Mouse (Mus musculus) granulocyte monocyte progenitor cell, adult 5-6 weeks (primary cell): ENCODE data around the gene 1700003E16Rik. TPM values are rescaled to one million over a fixed set of nuclear protein-coding genes. Genes with fewer than 3 reads are reported as not detected.

Source experiments
- ATAC-seq: replicated peaks from 2 replicates; pipeline ENCODE4 v1.8.0; 2016; ENCODE audit warnings: mild to moderate bottlenecking, moderate TSS enrichment, inconsistent platforms; ENCODE audit not compliant: poor library complexity, severe bottlenecking
- total RNA-seq, 2 experiments: library from RNA; stranded (forward) in 1 of 2; stranded (reverse) in 1 of 2; fragments of 200-712, 200-1000 nt in 1 of 2; fragments of >200 nt in 1 of 2; fragmentation: Nextera tagmentation in 1 of 2; gene quantifications; 2 replicates each; pipeline ENCODE4 v1.2.3; 2014 to 2017

Gene 1700003E16Rik
- 0.51 TPM in 1 of 2 replicates, not detected in the other for total RNA-seq (2014; fragmentation: Nextera tagmentation)
- total RNA-seq (2017): not detected in 2 replicates

DNA sequence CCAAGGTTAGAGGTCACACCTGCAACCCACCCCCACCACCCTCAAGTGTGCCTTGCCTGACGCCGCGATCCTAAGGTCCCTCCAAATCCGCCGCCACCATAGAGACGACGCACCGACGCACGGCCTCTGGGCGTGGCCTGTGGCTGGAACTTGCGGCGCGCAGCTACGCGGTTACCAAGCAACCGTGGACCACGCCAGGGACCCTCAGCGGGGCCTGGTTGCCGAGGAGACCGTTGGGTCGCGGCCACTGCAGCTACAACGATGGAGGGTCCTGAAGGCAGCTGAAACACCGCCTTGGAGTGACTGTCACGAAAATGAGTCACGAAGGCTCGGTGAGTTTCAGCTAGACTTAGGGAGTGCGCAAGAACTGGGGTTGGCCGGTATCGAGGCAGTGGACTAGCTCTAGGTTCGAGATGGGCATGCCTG lies at the start of gene 1700003E16Rik, which contains the start of gene Wdr54:
1700003E16Rik (plus strand) TSS at position 146 of the 426 bp plus-strand sequence.
Wdr54 (minus strand) TSS at position 139 of the 426 bp plus-strand sequence.
- ATAC-seq: peak; percentile 85

DNA sequence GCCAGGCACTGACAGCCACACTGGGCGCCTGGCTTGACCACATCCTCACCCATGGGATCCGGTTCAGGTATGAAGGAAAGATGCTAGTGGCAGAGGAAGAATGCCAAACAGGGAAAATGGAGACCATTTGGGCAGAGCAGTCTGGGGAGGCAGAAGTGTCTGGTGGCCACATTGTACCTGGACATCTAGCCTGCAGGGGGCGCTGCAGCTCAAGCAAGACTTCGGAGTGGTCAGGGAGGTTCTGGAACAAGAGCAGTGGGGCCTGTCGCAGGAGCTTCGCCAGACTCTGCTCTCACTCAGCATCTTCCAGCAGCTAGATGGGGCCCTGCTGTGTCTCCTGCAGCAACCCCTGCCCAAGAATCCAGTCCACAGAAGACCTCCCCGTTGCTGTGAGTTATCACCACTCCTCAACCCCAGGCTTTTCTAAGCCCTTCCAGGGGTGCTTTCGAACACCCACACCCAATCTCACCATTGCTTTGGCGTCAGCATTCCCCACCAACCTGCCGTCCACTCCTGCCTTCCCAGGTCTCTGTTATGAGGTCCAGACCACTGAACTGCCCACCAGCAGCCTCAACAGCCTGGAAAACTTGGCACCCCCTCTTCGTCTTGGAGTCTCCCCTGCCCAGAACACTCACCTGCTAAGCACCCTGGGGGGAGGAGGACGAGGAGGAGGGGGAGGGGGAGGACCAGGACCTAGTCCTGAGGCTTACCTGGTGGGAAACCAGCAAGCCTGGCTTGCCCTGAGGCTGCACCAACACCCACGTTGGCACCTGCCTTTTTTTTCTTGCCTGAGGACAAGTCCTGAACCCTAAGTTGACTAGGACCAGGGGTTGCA lies 48.4 kb upstream of the 1700003E16Rik start:
- peak; percentile 82 for ATAC-seq

DNA sequence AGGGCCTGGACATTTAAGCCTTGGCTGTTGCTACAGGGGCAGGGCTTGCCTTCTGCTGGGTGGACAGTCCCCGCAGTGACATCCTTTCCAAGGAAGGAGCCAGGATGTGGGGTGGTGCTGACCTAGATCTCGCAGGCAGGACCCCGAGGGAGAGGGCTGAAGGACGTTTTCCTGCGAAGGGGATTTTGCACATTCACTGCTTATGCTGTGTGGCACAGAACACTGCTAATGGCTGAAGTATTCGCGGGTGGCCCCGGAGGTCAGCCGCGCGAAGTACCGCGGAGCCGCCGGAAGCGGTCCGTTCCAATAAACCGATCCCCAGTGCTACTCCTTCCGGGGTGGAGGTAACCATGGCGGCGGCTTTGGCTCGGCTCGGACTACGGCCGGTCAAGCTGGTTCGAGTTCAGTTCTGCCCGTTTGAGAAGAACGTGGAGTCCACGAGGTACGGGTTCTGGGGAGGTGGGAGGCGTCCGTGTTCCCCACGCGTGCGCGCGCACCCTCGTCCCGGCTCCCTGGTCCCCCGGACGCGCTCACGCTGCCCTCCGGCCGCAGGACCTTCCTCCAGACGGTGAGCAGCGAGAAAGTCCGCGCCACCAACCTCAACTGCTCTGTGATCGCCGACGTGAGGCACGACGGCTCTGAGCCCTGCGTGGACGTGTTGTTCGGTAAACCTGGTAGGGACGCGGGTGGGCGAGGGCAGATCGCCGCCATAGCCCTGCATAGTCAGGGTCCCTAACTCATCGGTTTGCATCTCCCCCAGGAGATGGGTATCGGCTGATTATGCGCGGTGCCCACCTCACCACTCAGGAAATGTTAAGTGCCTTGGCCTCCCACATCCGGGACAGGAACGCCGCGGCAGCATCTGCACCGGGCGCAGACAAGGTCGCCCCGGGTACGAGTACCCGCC lies 47.2 kb upstream of the 1700003E16Rik start, which contains the start of gene Mrpl53:
Mrpl53 (plus strand) TSS at position 279 of the 907 bp plus-strand sequence.
- peak; percentile 81 for ATAC-seq

DNA sequence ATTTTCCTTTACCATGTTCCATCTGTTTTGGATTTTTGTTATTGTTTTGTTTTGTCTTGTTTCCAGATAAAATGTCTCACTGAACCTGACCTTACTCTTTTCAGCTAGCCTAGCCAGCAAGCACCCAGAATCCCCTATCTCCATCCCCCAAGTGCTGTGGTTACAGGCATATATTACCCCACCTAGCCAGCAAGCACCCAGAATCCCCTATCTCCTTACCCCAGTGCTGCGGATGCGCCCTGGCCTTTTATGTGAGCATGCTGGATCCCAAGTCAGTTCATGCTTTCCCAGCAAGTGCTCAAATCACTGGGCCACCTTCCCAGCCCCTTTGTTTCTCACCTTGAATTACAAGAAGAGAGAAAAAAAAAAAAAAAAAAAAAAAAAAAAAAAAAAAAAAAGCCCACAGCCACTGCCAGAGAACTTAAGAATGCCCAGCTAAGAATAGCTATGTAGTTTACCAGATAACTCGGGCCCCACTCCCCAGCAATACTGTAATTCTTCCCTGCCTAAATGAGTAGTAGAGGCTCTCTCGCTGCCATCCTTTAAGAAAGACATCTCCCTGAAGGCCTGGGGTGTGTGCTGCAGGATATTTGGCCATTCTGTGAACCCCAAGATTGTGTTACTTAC lies 44.6 kb upstream of the 1700003E16Rik start:
- ATAC-seq: no peak

DNA sequence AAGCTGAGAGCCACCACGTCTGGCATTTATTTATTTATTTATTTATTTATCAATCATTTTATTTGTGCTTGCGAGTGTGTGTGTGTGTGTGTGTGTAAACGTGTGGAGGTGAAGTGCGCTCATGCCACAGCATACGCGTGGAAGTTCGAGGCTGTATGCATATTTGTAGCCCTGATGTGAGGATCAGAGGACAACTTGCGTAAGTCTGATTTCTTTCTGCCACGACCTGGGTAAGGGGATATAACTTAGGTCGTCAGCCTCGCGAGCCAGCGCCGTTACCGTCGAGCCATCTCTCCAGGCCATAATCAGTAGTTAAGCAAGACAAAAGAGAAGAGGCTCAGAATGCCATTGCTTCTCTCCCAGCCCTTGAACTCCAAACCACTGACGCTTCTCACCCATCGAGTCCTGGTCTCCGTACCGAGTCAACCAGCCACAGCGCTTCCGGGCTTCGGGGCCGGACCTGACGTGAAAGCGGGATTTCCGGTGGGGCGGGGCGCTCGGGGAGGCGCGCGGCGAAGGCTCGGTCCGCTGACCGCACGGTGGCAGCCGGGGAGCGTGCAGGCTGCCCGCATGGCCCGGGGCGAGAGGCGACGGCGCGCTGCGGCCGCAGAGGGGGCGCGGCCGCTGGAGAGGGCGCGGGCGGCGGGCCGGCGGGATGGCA lies 41.1 kb upstream of the 1700003E16Rik start, which contains the start of gene Mogs:
Mogs (plus strand) TSS at position 486 of the 661 bp plus-strand sequence.
- peak; percentile 91 for ATAC-seq

DNA sequence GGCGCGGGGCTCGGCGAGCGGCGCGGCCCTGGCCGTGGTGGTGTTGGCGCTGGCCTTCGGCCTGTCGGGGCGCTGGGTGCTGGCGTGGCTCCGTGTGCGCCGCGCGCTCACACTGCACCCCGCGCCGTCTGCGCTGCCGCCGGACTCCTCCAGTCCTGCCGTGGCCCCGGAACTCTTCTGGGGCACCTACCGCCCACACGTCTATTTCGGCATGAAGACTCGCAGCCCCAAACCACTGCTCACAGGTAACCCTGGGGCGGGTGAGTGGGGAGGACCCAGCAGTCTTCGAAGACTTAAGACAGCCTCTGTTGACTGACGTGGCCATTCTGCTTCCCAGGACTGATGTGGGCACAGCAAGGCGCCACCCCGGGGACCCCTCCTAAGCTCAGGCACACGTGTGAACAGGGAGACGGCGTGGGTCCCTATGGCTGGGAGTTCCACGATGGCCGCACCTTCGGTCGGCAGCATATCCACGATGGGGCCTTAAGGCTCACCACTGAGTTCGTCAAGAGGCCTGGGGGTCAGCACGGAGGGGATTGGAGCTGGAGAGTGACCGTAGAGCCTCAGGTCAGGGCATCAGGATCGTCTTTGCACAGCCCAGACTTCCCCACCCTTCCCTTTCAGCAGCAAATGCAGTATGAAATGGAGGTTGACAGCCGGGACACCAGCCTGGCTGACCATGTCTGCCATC lies 40.4 kb upstream of the 1700003E16Rik start:
- peak; percentile 5; the same call in 1 of the 2 replicates for ATAC-seq

DNA sequence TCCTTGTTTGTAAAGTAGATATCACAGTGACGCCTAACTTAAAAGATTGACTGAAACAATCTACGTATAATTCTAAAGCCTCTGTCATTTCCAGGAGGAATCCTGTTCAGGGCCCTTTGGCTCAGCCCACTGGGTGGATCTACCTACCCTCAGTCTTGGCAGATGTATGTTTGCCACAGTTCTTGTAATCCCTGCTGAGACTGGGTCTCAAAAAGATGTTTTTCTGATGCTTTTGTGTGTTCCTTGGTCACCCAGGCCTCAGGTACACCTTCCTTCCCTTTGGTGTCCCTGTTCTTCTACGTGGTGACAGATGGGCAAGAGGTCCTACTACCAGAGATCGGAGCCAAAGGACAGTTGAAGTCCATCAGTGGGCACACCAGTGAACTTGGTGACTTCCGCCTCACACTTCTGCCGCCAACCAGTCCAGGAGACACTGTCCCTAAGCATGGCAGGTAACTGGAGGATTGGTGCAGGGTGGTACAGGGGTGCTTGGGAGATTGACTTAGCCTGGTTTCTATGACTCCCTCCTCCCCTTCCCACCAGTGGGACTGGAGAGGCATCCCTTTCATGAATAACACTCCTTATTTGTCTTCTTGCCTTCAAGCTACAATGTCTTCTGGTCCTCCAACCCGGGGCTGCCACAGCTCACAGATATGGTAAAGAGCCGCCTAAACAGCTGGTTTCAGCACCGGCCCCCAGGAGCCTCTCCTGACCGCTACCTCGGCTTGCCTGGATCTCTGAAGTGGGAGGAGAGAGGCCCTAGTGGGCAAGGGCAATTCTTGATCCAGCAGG lies 39.6 kb upstream of the 1700003E16Rik start:
- ATAC-seq: no peak

DNA sequence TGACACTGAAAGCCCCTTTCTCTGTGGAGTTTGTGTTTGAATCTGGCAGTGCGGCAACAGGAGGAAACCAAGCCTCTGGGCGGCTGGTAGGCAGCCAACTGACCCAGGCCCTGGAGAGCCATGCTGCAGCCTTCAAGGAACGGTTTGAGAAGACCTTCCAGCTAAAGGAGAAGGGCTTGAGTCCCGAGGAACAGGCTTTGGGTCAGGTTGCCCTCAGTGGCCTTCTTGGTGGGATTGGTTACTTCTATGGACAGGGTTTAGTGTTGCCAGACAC lies 39.1 kb upstream of the 1700003E16Rik start:
- no peak for ATAC-seq

DNA sequence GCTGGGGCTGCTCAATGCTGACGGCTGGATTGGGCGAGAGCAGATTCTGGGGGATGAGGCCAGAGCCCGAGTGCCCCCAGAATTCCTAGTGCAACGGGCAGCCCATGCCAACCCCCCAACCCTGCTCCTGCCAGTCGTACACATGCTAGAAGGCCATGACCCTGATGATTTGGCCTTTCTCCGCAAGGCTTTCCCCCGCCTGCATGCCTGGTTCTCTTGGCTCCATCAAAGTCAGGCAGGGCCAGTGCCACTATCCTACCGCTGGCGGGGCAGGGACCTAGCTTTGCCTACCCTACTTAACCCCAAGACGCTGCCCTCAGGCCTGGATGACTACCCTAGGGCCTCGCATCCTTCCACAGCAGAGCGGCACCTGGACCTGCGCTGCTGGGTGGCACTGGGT lies 38.6 kb upstream of the 1700003E16Rik start:
- no peak for ATAC-seq

DNA sequence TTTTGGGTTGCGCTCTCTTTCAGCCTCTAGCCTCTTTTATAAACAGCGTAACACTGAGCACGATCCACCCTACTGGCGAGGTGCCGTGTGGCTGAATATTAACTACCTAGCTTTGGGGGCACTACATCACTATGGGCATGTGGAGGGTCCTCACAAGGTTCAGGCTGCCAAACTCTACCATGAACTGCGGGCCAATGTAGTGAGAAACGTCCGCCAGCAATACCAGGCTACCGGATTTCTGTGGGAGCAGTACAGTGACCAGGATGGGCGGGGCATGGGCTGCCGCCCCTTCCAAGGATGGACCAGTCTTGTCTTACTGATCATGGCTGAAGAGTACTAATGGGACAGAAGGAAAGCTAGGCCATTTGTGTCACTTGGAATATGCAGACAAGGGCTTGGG lies 37.8 kb upstream of the 1700003E16Rik start:
- ATAC-seq: no peak

DNA sequence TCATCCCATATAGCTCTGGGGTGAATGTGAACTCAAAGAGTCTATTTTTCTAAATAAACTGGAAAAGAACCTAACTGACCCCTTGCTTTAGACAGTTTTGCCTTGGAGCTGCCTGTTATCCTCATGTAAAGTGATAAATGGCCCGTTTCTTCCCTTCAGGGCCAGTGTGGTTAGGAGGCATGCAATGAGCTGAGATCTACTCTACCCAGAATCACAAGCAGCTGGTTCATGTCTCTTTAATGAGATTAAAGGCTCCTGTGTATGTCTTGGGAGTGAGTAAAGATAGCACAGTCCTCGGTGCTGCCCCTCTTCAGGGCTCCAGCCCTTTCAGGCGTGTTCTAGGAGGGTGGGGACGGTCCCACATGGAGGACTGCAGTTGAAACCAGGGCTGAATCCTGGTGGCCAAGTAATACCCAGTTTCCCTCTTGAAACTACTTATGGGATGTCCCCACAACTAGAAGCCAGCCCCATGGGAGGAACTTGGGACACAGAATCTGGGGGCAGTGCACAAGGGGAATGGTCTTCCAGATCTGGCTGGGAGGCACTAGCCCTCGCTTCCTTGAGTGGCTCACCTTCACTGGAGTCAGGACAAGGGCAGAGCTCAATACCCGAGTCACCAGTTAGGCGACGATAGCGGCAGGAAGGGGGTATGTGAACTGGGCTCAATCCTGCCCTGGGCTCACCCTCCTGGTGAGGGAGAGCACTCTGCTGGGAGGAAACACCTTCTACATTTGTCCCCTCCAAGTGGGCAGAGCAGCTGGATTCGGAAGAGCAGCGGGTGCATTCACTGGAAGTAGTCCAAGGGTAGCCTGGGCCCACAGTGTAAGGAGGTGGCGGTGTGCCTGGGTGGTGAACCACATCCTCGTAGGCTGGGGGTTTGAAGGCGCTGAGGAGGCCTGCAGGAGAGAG lies 37.1 kb upstream of the 1700003E16Rik start:
- ATAC-seq: no peak

DNA sequence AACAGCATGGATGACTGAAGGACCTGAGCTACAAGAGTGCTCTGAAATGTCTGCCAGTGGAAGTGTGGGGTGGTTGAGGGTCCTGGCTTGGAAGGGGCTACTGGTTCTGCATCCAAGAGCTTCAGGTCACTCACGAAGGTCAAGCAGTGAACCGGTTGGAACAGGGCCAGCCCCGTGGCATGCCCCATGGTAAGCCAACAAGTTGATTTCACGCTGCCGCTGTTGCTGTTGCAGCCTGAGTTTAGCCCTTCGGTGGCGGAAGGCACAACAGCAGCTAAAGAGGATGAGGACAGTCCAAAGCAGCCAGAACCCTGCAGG lies 36.5 kb upstream of the 1700003E16Rik start:
- no peak for ATAC-seq

DNA sequence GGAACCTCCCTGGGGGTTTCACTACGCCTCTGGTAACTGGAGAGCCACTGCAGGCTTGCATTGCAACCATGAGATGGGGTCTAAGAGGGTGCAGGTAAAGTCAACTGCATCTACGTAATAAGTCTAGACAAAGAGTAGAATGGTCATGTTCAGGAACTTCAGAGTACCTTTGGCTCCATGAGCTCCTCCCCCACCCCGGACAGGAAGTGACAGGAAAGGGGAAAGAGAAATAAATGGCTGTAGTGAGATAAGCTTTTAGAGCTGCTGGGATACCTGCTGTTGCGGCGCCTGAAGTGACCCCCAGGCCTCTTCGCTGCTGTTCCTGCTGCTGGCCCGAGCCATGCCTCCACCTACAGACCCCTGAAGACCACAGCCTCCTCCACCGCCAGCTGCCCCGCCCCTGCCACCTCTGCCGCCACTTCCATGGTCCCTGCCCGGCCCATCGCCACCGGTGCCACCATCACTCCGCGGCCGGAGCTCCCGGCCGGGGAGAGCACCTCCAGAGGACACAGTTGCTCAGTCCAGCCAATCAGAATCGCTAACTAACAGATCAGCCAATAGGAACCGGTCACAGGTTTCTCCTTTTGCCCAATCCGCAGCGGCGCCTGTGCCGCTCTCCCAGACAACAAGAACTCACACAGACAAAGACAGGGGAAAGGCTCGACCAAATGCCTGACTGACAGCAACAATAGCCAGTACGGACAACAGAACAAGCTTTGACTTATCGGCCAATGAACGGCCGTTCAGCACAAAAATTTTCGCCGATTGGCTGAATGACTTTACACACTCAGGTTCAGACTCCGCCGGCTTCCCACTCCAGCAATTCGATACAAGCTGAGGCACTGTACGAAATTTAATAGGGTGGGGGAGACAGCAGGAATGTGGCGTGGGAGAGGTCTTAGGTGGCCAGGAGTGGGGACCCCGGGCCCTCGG lies 35.0 kb upstream of the 1700003E16Rik start, which contains the start of gene Wbp1:
Wbp1 (minus strand) TSS at position 630 of the 933 bp plus-strand sequence.
- ATAC-seq: peak; percentile 80

DNA sequence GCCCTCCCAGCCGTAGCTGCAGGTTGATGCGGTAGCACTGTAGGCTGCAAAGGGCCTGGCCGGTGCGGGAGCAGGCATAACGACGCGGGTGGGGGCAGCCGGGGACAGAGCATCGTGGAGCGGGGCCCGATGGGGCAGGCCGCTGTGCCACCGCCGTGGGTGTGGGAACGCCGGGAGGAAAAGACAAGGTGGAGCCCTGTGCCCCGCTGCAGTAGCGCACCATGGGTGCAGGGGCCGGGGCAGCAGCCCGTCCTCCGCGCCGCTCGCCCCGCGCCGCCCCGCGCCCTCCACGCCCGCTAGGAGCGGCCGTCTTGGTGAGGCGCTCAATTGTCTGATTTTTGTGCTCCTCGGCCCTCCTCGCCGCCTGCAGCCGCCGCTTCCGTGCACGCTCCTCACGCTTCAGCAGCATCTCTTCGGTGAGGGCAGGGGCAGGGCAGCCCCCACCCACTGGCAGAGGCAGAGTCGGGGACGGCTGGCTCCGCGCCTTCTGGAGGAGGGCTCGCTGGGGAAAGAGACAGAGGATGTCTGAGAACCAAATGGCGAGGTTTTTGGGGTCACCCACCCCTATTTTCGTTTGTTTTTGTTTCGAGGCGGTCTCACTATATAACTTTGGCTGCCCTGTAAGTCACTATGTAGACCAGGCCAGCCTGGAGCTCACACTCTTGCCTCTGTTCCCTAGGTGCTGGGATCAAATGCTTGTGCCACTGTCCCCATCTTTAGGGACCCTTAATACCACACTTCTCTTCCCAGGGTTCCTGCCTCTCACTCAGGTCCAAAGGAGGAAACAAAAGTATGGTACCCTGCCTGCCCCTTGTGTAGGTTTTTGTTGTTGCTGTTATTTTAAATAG lies 34.1 kb upstream of the 1700003E16Rik start:
- ATAC-seq: peak; percentile 6; the same call in 1 of the 2 replicates

DNA sequence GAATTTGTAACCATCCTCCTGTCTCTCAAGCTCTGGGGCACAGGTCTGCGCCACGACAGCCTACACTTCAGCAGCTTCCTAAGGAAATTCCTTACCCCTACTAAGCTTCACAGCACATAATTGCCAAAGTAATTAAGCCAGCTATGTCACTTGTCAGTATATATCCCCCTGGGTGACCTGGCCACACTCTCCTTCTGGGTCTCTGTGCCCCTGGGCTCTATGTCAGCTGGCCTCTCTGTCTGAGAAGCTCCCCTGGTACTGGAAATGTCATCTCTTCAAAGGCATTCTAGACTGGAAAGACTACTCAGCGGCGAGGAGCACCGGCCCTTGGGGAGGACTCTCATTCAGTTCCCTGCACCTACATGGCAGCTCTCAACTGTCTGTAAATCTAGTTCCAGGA lies 33.2 kb upstream of the 1700003E16Rik start:
- no peak for ATAC-seq
